Mouse (Mus musculus): ENCODE results near the gene Sema4b. TPM values are rescaled to one million over a fixed set of nuclear protein-coding genes. Genes with fewer than 3 reads are reported as not detected.

Gene Sema4b
- total RNA-seq, 1 experiment from 2014 or later = 9.2 TPM

DNA sequence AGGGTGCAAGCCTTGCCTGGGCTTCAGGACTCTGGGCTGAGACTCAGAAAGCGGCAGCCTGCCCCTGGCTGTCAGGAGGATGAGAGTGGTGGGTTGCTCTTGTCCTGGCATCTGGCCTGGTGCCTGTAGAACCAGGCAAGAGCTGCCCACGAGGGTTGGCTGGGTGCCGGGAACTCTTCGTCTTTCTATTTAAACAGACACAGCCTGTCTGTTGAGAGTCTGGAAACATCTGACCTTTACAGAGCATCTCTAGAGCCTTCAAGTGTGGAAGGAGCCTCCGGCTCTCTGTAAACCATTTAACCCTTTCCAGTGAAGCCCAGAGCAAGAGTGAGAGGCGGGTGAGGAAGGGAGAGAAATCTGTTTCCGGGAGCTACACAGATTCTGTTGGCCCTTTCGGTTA, 15.3 kb upstream of the Sema4b start:
- ATAC-seq (replicated peaks in 1 of 2; ENCODE audit: insufficient read depth in 1 of 2, low FRiP score in 2 of 2, low TSS enrichment in 1 of 2, low read depth in 1 of 2, poor library complexity in 2 of 2, severe bottlenecking in 2 of 2) = 0 out of 4 replicates have a peak, but pooled peaks of 1 of the 2 experiments have one; percentile 4

GRCm38 (mm10) chr7:80172069-80172956, 14.3 kb upstream of the Sema4b start:
- peak; percentile 32 to 49 for ATAC-seq (replicated peaks in 1 of 2; ENCODE audit: insufficient read depth in 1 of 2, low FRiP score in 2 of 2, low TSS enrichment in 1 of 2, low read depth in 1 of 2, poor library complexity in 2 of 2, severe bottlenecking in 2 of 2)

GRCm38 (mm10) chr7:80176159-80176558, 10.5 kb upstream of the Sema4b start:
- ATAC-seq (replicated peaks in 1 of 2; ENCODE audit: insufficient read depth in 1 of 2, low FRiP score in 2 of 2, low TSS enrichment in 1 of 2, low read depth in 1 of 2, poor library complexity in 2 of 2, severe bottlenecking in 2 of 2) = no peak

DNA sequence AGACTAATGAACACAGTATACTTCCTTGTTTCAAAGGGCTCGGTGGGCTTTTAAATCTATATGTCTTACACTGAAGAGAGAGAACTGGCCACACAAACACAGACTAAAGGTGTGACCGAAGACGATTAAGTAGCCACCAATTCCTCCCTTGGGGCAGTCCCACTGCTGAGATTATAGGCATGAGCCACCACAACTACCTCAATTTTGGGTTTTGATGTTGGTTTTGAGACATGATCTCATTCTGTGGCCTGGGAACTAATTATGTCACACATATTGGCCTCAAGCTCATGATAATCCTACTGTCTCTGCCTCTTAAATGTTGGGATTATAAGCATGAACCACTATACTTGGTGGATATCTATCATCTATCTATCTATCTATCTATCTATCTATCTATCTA, 9.2 kb upstream of the Sema4b start:
- no peak for ATAC-seq (replicated peaks in 1 of 2; ENCODE audit: insufficient read depth in 1 of 2, low FRiP score in 2 of 2, low TSS enrichment in 1 of 2, low read depth in 1 of 2, poor library complexity in 2 of 2, severe bottlenecking in 2 of 2)

DNA sequence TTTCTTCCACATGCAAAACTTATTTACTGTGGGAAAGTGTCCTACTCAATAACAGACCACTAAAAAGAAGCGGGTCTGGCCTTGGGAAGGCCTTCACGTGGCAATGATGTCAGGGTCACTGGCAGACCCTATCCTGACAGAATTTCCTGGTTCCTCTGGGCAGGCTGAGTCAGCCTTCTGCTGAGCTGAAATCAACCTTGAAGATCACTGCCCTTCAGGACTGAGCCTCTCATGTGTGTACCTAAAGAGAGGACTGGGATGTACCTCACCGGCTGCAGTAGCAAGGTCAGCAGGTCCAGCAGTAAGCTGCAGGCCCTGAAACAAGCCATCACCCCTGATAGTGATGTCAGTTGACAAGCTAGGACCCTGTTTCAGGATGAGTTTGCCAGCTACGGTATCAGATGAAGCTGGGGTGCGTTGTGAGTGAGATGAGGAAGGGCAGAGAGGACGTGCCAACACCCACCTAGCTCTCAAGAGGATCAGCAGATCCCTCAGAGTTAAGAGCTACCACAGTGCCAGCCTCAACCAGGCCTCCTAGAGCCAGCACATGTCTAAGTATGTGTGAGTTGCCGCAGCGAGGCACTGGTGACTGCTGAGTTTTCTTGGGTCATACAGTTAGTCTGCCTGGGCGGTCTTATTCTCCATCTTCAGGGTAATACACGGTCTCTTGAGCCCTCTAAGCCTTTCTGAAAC, 8.5 kb upstream of the Sema4b start:
- ATAC-seq (replicated peaks in 1 of 2; ENCODE audit: insufficient read depth in 1 of 2, low FRiP score in 2 of 2, low TSS enrichment in 1 of 2, low read depth in 1 of 2, poor library complexity in 2 of 2, severe bottlenecking in 2 of 2) = no peak

DNA sequence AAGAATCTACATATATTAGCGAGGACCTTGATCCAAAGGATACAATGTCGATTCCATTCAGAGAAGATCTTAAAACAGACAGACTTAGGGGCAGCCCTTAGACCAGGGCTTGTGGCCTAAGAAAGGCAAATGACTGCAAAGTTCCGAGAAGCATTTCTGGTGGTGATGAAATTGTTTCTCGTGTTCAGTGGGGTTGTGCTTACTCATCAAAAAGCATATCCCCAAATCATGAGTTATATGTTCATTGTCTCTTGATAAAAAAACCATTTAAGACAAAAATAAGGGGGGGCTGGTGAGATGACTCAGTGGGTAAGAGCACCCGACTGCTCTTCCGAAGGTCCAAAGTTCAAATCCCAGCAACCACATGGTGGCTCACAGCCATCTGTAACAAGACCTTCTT, 7.3 kb upstream of the Sema4b start:
- no peak for ATAC-seq (replicated peaks in 1 of 2; ENCODE audit: insufficient read depth in 1 of 2, low FRiP score in 2 of 2, low TSS enrichment in 1 of 2, low read depth in 1 of 2, poor library complexity in 2 of 2, severe bottlenecking in 2 of 2)

DNA sequence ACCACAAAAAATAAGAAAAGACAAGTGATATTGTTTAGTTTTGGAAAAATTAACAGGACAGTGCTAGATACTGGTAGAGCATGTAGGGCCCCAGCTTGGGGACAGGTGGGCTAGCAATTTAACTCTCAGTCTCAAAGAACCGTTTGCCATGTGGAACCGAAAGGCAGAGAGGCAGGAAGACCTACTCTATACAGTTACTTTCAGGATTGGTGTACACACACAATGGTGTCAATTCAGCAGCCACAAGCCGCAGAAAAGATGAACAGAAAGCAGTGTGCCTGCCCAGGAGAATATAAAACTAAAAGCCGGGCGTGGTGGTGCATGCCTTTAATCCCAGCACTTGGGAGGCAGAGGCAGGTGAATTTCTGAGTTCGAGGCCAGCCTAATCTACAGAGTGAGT, 6.9 kb upstream of the Sema4b start:
- no peak for ATAC-seq (replicated peaks in 1 of 2; ENCODE audit: insufficient read depth in 1 of 2, low FRiP score in 2 of 2, low TSS enrichment in 1 of 2, low read depth in 1 of 2, poor library complexity in 2 of 2, severe bottlenecking in 2 of 2)

DNA sequence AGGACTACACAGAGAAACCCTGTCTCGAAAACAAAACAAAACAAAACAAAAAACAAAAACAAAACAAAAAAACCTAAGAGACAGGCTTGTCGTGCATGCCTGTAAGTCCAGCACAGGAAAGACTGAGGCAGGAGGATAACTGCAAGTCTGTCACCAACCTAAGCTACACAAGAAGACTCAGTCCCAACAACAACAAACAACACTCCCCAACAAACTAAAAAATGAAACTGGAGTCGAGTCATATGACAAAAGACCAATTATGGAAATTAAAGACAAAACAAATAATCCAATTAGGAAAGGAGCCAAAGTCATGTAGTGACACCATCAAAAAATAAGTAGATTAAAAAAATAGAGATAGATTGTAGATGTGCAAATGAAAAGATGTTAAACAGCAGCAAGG, 6.4 kb upstream of the Sema4b start:
- ATAC-seq (replicated peaks in 1 of 2; ENCODE audit: insufficient read depth in 1 of 2, low FRiP score in 2 of 2, low TSS enrichment in 1 of 2, low read depth in 1 of 2, poor library complexity in 2 of 2, severe bottlenecking in 2 of 2) = no peak

GRCm38 (mm10) chr7:80181078-80181477, 5.6 kb upstream of the Sema4b start:
- ATAC-seq (replicated peaks in 1 of 2; ENCODE audit: insufficient read depth in 1 of 2, low FRiP score in 2 of 2, low TSS enrichment in 1 of 2, low read depth in 1 of 2, poor library complexity in 2 of 2, severe bottlenecking in 2 of 2) = no peak

- ATAC-seq (replicated peaks in 1 of 2; ENCODE audit: insufficient read depth in 1 of 2, low FRiP score in 2 of 2, low TSS enrichment in 1 of 2, low read depth in 1 of 2, poor library complexity in 2 of 2, severe bottlenecking in 2 of 2) = no peak
Observed at GRCm38 (mm10) chr7:80182139-80182538, 4.5 kb upstream of the Sema4b start.

DNA sequence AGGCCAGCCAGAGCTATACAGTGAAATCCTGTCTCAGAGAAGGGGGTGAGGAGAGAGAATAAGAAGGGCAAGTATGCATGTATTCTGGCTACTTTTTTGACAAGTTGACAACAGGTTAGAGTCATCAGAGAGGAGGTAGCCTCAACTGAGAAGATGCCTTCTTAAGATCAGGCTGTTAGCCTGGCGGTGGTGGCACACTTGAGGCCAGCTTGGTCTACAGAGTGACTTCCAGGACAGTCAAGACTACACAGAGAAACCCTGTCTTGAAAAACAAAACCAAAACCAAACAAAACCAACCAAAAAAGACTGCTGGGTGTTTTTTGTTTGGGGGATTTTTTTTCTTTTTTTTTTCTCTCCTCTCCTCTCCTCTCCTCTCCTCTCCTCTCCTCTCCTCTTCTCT, 3.2 kb upstream of the Sema4b start:
- ATAC-seq (replicated peaks in 1 of 2; ENCODE audit: insufficient read depth in 1 of 2, low FRiP score in 2 of 2, low TSS enrichment in 1 of 2, low read depth in 1 of 2, poor library complexity in 2 of 2, severe bottlenecking in 2 of 2) = no peak

GRCm38 (mm10) chr7:80183969-80184368, 2.7 kb upstream of the Sema4b start:
- ATAC-seq (replicated peaks in 1 of 2; ENCODE audit: insufficient read depth in 1 of 2, low FRiP score in 2 of 2, low TSS enrichment in 1 of 2, low read depth in 1 of 2, poor library complexity in 2 of 2, severe bottlenecking in 2 of 2) = no peak

GRCm38 (mm10) chr7:80184551-80184950, 2.1 kb upstream of the Sema4b start:
- no peak for ATAC-seq (replicated peaks in 1 of 2; ENCODE audit: insufficient read depth in 1 of 2, low FRiP score in 2 of 2, low TSS enrichment in 1 of 2, low read depth in 1 of 2, poor library complexity in 2 of 2, severe bottlenecking in 2 of 2)

GRCm38 (mm10) chr7:80184968-80185367, 1.7 kb upstream of the Sema4b start:
- ATAC-seq (replicated peaks in 1 of 2; ENCODE audit: insufficient read depth in 1 of 2, low FRiP score in 2 of 2, low TSS enrichment in 1 of 2, low read depth in 1 of 2, poor library complexity in 2 of 2, severe bottlenecking in 2 of 2) = no peak

DNA sequence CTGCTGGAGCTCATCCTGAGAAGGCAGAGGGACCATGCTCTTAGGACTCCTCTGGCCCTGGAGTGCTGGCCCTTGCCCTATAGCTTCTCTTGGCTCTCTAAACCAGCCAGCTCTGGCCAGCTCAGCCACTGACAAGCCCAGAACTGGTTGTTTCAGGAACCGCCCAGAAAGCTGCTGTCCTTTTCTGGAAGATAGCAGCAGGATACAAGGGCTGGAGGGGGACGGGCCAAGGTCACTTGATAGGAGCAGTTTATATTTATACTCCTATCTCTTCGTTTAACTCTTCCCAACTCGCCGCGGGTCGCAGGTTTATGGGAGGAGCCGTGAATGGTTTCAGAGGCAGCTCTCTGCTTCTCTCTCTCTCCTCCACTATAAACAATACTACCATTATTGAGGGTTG, 620 bp upstream of the Sema4b start:
- no peak; a peak in 1 of 4 replicates for ATAC-seq (replicated peaks in 1 of 2; ENCODE audit: insufficient read depth in 1 of 2, low FRiP score in 2 of 2, low TSS enrichment in 1 of 2, low read depth in 1 of 2, poor library complexity in 2 of 2, severe bottlenecking in 2 of 2)

DNA sequence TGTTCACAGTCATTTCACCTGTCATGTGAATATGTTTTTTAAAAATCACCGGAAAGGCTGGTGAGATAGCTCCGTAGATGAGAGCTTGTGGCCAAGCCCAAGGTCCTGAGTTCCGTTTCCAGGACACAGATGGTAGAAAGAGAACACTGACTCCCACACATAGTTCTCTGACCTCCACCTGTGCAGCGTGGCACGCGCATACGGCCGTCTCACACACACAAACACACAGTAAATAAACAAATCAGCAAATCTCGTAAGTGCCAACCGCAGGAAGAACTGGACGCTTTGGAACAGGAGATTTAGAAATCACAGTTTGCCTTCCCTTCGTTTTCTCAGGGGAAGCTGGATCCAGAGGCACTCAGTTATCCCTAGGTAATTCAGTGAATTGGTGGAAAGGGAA, 860 bp downstream of the Sema4b start:
- no peak for ATAC-seq (replicated peaks in 1 of 2; ENCODE audit: insufficient read depth in 1 of 2, low FRiP score in 2 of 2, low TSS enrichment in 1 of 2, low read depth in 1 of 2, poor library complexity in 2 of 2, severe bottlenecking in 2 of 2)

GRCm38 (mm10) chr7:80188579-80189125, 2.0 kb downstream of the Sema4b start:
- ATAC-seq (replicated peaks in 1 of 2; ENCODE audit: insufficient read depth in 1 of 2, low FRiP score in 2 of 2, low TSS enrichment in 1 of 2, low read depth in 1 of 2, poor library complexity in 2 of 2, severe bottlenecking in 2 of 2) = no peak

- ATAC-seq (replicated peaks in 1 of 2; ENCODE audit: insufficient read depth in 1 of 2, low FRiP score in 2 of 2, low TSS enrichment in 1 of 2, low read depth in 1 of 2, poor library complexity in 2 of 2, severe bottlenecking in 2 of 2) = no peak
Observed at GRCm38 (mm10) chr7:80189147-80189933, 2.7 kb downstream of the Sema4b start.
